Mouse (Mus musculus) thymus, adult 2 months (tissue): ENCODE data around the gene Sdsl. TPM values are rescaled to one million over a fixed set of nuclear protein-coding genes. Genes with fewer than 3 reads are reported as not detected.

Experiments
- DNase-seq: peaks from one replicate; pipeline ENCODE4 v3.0.0; 2021
- H3K27ac ChIP-seq: fragments of 200-500 bp; 2 replicates; pipeline ENCODE4 v1.5.1; 2012; ENCODE audit warnings: low read length, control low read depth; ENCODE audit not compliant: control insufficient read depth, insufficient read depth
- H3K27me3 ChIP-seq: fragments of 200-500 bp; 2 replicates; pipeline ENCODE4 v1.6.1; 2012; ENCODE audit warnings: mild to moderate bottlenecking, low read length, moderate library complexity, mixed read lengths; ENCODE audit not compliant: control insufficient read depth, insufficient read depth
- H3K36me3 ChIP-seq: fragments of 200-500 bp; 2 replicates; pipeline ENCODE4 v1.6.1; 2012; ENCODE audit warnings: mild to moderate bottlenecking, low read length, moderate library complexity; ENCODE audit not compliant: control insufficient read depth, insufficient read depth
- H3K4me1 ChIP-seq: fragments of 200-500 bp; replicated peaks from 2 replicates; pipeline ENCODE4 v1.6.1; 2012; ENCODE audit warnings: low read length; ENCODE audit not compliant: control insufficient read depth, insufficient read depth
- H3K4me3 ChIP-seq: fragments of 200-500 bp; 2 replicates; pipeline ENCODE4 v1.5.1; 2012; ENCODE audit warnings: mild to moderate bottlenecking, low read length, control low read depth, moderate library complexity; ENCODE audit not compliant: control insufficient read depth, insufficient read depth
- CTCF ChIP-seq: fragments of 200-500 bp; IDR thresholded peaks from 2 replicates; pipeline ENCODE4 v1.5.1; 2012; ENCODE audit warnings: mild to moderate bottlenecking, control low read depth, low read length, moderate library complexity, borderline replicate concordance; ENCODE audit not compliant: control insufficient read depth, poor library complexity, insufficient read depth; ENCODE audit errors: extremely low read depth
- POLR2A ChIP-seq: fragments of 200-500 bp; IDR thresholded peaks from 2 replicates; pipeline ENCODE4 v1.6.1; 2012; ENCODE audit warnings: mild to moderate bottlenecking, low read length, control low read depth, moderate library complexity; ENCODE audit not compliant: control insufficient read depth, poor library complexity, insufficient read depth; ENCODE audit errors: extremely low read depth
- WGBS: fragments of 180-500 bp; shearing (Covaris S2); methylation state at CpG from one replicate; pipeline ENCODE4 v1.1.7; 2018; 5-methylcytosine and 5-hydroxymethylcytosine counted together
- polyA plus RNA-seq: library from polyadenylated mRNA; depleted of rRNA; stranded (reverse); fragments of >200 nt; gene quantifications from 2 replicates; pipeline ENCODE4 v1.2.3, GENCODE M21; 2012

The Sdsl gene
- polyA plus RNA-seq, 1 experiment = 2.5 TPM

DNA sequence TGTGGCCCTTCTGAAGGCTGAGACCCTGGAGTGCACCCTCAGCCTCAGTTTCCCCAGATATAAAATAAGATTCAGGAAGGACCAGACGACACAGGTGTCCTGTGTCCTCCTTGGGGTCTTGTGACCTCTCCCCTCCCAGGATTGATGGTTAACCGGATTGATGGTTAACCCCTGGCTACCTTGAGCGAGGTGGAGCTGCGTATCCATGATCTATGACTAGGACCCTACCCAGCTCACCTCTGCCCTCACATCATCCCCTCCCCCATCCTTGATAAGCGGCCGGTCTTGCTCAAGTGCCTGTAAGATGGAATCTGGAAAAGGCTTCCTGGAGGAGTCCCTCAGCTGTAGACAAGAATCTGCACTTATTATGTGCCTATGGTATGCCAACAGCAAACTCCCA lies 3.8 kb downstream of the Sdsl start:
- no peaks in the 10 kb centered on the region for H3K36me3 ChIP-seq
- H3K27ac ChIP-seq = no peak overlapping the region
- WGBS = 91% methylated on average over 6 of the region's 6 CpGs
- H3K27me3 ChIP-seq = no peaks in the 10 kb centered on the region
- no peaks in the 10 kb centered on the region for H3K4me1 ChIP-seq
- no peak for DNase-seq
- TF ChIP-seq CTCF = no peak
- TF ChIP-seq POLR2A = no peak
- H3K4me3 ChIP-seq = no peak overlapping the region

DNA sequence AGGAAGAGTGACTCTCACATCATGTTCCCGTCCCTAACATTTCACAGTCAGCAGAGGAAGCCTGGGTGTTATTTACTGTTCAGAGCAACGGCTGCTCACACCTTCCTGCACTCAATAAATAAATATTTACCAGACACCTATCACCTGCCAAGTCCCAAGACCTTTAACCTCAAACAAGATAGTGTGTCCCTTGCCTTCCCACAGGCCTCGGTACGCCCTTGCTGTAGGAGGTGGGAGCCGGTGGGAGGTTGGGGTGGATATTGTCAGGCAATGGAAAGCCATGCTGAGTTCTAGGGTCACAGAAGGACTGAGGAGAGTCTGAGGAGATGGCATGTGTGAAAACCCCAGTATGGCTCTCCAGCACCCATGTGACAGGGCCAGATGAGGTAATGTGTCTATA lies 4.3 kb downstream of the Sdsl start:
- H3K27me3 ChIP-seq = no peaks in the 10 kb centered on the region
- H3K4me3 ChIP-seq = no peak overlapping the region
- DNase-seq = no peak
- H3K27ac ChIP-seq = no peak overlapping the region
- H3K4me1 ChIP-seq = no peaks in the 10 kb centered on the region
- no peak for TF ChIP-seq CTCF
- 88% methylated on average over 5 of the region's 5 CpGs for WGBS
- no peaks in the 10 kb centered on the region for H3K36me3 ChIP-seq

DNA sequence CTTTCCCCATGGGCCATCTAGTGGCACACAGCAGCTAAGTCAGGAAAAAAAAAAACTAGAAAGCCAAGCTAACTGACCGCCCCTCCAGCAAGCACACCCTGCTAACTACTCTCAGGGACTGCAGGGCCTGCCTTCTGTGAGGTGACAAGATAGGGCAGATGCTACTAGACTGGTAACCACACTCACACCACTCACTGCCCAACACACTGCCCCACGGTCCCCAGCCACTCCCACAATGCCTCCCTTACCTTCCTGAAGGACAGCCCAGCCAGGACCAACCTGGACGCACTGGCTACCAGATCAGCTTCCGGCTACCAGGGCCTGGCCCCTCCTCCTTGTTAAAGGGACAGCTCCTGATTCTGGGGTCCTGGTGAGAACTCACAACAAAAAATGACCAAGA lies 5.6 kb downstream of the Sdsl start:
- no peaks in the 10 kb centered on the region for H3K36me3 ChIP-seq
- no peaks in the 10 kb centered on the region for H3K27me3 ChIP-seq
- H3K4me3 ChIP-seq = no peak overlapping the region
- no peak overlapping the region for H3K27ac ChIP-seq
- no peaks in the 10 kb centered on the region for H3K4me1 ChIP-seq
- no peak for DNase-seq
- WGBS = 76% methylated on average over 4 of the region's 4 CpGs
- TF ChIP-seq POLR2A (no peak), CTCF (no peak)

DNA sequence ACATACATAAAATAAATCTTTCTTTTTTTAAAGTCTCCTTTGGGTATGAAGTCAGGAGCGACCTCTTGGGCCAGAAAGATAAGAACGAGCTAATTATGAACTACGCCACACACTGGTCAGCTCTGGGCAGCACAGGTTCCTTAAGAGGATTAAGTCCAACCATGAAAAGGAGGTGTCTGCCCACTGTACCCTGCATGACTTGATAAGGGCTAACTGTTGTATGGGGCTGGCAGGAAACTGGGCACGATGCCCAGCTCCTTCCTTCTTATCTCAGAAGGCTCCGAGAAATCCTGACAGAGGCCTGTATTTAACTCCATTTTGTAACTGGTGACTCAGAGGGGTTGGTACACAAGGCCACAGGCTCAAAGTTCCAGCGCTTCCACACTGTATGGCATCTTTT lies 6.8 kb downstream of the Sdsl start:
- WGBS = 42% methylated on average over 6 of the region's 6 CpGs
- Histone ChIP-seq H3K4me3 (no peak overlapping the region), H3K4me1 (no peaks in the 10 kb centered on the region)

DNA sequence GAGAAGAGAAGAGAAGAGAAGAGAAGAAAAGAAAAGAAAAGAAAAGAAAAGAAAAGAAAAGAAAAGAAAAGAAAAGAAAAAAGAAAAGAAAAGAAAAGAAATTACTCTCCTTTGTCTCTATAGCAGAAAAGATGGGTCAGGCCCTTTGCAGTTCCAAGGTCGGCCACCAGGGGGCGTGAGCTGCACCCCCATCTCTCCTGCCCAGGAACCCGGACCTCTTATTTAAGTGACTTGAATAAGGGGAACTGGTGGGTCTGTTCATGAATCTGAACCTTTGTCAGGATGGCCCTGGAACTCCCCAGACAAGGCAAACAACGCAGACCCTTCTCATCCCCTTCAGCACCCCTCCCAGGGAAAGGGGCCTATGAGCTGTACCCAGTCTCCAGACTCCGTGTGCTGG lies 7.5 kb downstream of the Sdsl start:
- H3K36me3 ChIP-seq = no peaks in the 10 kb centered on the region
- no peaks in the 10 kb centered on the region for H3K27me3 ChIP-seq
- H3K4me1 ChIP-seq = no peaks in the 10 kb centered on the region
- peak; percentile 45 for DNase-seq
- WGBS = 42% methylated on average over 5 of the region's 5 CpGs
- H3K27ac ChIP-seq = no peak overlapping the region
- TF ChIP-seq CTCF (peak; percentile 90), POLR2A (no peak)
- no peak overlapping the region for H3K4me3 ChIP-seq

More for the DNA sequence above, 6.8 kb downstream of the Sdsl start:
- TF ChIP-seq CTCF = no peak
- Histone ChIP-seq H3K36me3 (no peaks in the 10 kb centered on the region), H3K27me3 (no peaks in the 10 kb centered on the region), H3K27ac (no peak overlapping the region)
- DNase-seq = no peak

DNA sequence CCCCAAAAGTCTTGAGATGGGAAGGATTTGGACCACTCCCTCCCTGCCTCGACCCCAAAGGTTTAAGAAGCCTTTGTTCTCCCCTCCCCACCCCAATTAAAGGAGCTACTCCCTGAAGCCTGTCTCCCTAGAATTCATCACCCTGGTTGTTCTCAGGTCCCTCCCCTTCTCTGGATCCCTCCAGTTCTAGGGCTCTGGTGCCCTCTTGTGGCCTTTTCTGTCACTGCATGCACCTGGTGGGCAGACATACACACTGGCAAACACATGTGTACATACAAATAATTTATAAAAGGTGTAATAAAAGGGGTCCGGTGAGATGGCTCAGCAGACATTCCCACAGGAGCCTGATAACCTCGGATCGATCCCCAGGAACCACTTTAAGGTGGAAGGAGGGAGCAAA lies 8.3 kb downstream of the Sdsl start:
- TF ChIP-seq POLR2A (no peak), CTCF (no peak)
- 84% methylated on average over 4 of the region's 4 CpGs for WGBS
- Histone ChIP-seq H3K27me3 (no peaks in the 10 kb centered on the region), H3K27ac (no peak overlapping the region), H3K4me1 (no peaks in the 10 kb centered on the region), H3K4me3 (no peak overlapping the region), H3K36me3 (no peaks in the 10 kb centered on the region)
- DNase-seq = no peak

DNA sequence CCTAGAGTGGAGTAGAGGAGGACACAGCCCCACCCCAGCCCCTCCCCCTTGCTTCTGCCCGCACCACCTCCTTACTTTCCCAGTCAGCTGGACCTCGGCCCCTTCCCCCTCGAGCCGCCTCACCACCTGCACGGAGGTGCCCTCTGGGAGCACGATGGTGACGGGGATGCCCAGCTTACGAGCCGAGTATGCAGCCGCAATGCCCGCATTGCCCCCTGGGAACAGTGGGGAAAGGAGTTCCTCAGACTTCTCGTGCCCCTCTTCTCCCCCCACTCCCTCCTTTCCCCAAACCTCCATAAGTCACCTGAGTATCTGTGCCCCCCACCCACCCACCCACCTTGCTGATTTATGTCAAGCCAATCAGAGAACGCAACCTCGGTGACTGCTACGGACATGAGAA lies 10.7 kb downstream of the Sdsl start:
- Histone ChIP-seq H3K36me3 (no peaks in the 10 kb centered on the region), H3K27ac (no peak overlapping the region), H3K4me3 (no peak overlapping the region), H3K27me3 (no peaks in the 10 kb centered on the region), H3K4me1 (no peaks in the 10 kb centered on the region)
- WGBS = 71% methylated on average over 15 of the region's 15 CpGs
- TF ChIP-seq POLR2A = no peak
- no peak for TF ChIP-seq CTCF
- no peak for DNase-seq
